Mouse (Mus musculus) gastrocnemius, postnatal 14 days (tissue): ENCODE results near the gene Traf4. TPM values are rescaled to one million over a fixed set of nuclear protein-coding genes. Genes with fewer than 3 reads are reported as not detected.
A peak's percentile ranks its signal among the peaks of the same experiment; 100 is the strongest.
"Not testable (repeated sequence)": the region's sequence is repeated elsewhere in the genome, so short reads cannot be mapped to it uniquely, and the experiment has no call there.

Experiments
- DNase-seq: peaks from one replicate; pipeline ENCODE4 v3.0.0; 2021; ENCODE audit warnings: mixed read lengths
- intact Hi-C: fragments of 180-260 bp; cut with DNase I; formaldehyde crosslinking; loops from one replicate; pipeline ENCODE4 v1.15.1; 2025; ENCODE audit warnings: low total_unique reads
- long read RNA-seq, 2 experiments: library from polyadenylated mRNA; stranded (forward); transcript quantifications; one replicate each; pipeline ENCODE4 v2.0.0; 2021
- total RNA-seq, 2 experiments: library from RNA; stranded (reverse); gene quantifications; 2 replicates each; pipeline ENCODE4 v1.2.3; 2021

Gene Traf4
- total RNA-seq = 10 to 100 TPM in 1 of 2 experiments, 1 to 10 TPM in 1; 7.6 to 10.2 TPM
- long read RNA-seq, experiment 1, transcript Traf4-201 (7 exons, 2,078 nt) = major isoform, 8 of 9 reads
- long read RNA-seq, experiment 1, partial matches to known transcripts = 0 of 9 reads
- long read RNA-seq, experiment 1, other reads (novel, unspliced or antisense) = 1 of 9 reads
- long read RNA-seq, experiment 2, transcript Traf4-201 (7 exons, 2,078 nt) = major isoform, 6 of 10 reads
- long read RNA-seq, experiment 2, partial matches to known transcripts = 3 of 10 reads
- long read RNA-seq, experiment 2, other reads (novel, unspliced or antisense) = 1 of 10 reads

DNA sequence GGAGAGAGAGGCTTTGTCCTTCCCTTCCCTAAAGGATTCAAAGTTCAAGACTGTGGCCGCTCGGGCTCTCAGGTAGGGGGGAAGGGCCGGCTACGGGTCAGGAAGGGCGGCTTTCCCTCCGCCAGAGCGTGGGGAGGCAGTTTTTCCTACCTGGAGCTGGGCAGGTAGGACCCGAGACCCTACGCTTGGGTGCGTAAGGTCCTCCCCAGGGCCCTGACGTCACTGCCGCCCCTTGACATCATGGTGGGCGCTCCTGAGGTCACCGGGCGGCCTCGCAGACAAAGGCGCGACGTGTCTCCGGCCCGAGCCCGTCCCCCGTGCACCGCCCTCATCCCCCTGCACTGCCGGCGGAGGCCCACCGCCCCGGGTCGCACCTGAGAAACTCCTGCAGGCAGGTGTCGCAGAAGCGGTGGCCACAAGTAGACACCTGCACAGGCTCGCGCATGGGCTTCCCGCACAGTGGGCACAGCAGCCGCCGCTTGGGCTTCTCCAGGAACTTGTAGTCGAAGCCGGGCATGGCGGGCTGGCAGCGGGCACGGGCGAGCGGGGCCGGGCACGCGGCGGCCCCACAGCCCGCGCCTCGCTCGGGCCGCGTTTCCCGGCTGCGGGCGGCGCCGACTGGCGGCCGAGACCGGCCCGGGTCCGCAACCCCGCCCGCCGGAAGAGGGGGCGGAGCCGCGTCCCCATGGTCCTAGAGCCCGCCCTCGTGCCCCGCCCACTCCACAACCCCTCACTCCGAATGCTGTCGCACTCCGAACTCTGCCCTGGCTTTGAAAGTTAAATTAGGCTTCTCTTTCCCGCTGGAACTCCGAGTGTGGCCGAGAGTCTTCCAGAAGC, at the start of gene Traf4:
Traf4 (minus strand) TSS at position 666 of the 837 bp plus-strand sequence.
- intact Hi-C loops = no loop called here
- DNase-seq = peak; percentile 87

DNA sequence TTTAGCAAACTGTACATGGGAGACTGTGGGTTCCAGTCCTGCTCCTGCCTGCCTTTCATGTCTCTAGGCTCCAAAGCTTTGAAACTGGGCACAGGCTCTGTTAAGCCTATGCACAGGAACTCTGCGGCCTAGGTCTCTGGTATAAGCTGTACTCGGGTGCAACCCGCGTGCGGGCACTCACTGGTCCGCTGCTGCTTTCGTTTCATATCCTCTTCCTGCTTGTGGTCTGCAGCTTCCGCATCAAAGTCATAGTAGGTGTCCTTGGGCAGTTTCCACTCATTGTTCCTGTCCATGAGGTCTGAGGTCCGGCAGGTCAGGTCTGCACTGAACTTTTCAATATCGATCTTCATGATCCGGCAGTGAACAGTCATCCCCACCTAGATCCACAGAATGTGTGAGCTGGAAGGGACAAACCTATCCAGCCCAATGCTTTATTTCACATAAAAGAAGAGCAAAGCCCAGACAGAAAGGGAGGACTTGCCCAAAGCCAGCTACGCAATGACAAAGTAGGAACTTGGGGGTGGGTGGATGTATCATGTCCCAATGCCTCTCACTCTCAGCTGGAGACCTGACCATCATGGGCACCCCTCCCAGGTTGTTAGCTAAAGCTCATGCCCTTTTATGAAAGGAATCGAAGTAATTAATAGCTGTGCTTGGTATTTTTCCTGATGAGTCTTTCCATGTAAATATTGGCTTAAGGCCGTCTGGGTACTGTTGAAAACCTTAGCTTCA, 47.9 kb upstream of the Traf4 start:
- intact Hi-C loops = no loop called here
- no peak for DNase-seq

GRCm38 (mm10) chr11:78211513-78211912, 46.1 kb upstream of the Traf4 start:
- intact Hi-C loops = no loop called here
- no peak for DNase-seq

GRCm38 (mm10) chr11:78210615-78211014, 45.2 kb upstream of the Traf4 start:
- DNase-seq = no peak
- intact Hi-C loops = no loop called here

- intact Hi-C loops = no loop called here
- DNase-seq = no peak
Observed at GRCm38 (mm10) chr11:78209886-78210285, 44.5 kb upstream of the Traf4 start.

DNA sequence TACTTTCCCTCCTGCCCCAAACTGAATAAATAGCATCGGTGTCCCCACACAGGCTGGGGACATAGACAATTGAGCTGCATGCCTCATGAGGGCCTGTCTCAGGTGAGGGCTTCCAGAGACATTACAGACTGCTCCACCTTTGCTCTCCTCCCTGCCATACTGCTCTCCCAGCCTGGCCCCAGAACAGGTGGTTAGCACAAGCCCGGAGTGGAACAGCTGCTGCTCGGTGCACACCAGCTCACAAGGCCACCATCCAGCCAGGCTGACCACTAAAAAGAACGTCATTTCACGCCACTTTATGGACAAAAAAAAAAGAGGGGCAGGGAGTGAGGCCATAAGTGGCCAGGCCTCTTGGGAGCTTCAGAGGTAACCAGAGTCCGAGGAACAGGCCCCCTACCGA, 41.8 kb upstream of the Traf4 start:
- no peak for DNase-seq
- intact Hi-C loops = no loop called here

- DNase-seq = no peak
- intact Hi-C loops = no loop called here
Observed at GRCm38 (mm10) chr11:78205361-78206206, 40.2 kb upstream of the Traf4 start.

- DNase-seq = no peak
- intact Hi-C loops = no loop called here
Observed at GRCm38 (mm10) chr11:78204287-78204686, 38.9 kb upstream of the Traf4 start.

DNA sequence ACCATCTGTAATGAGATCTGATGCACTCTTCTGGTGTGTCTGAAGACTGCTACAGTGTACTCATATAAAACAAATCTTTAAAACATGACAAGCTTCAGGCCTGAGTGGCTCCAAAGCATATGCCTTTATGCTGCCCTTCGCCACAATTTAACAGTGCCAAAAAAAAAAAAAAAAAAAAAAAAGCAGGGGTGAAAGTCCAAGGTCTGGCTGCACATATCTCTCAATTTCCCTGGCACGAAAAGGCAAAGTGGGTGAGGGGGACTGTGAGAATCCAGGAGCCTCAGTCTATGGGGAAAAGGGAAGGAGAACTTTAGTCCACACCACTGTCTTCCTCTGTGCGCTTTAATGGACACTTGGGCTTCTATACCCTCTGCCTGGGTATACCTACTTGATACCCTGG, 37.0 kb upstream of the Traf4 start:
- DNase-seq = no peak
- intact Hi-C loops = no loop called here

DNA sequence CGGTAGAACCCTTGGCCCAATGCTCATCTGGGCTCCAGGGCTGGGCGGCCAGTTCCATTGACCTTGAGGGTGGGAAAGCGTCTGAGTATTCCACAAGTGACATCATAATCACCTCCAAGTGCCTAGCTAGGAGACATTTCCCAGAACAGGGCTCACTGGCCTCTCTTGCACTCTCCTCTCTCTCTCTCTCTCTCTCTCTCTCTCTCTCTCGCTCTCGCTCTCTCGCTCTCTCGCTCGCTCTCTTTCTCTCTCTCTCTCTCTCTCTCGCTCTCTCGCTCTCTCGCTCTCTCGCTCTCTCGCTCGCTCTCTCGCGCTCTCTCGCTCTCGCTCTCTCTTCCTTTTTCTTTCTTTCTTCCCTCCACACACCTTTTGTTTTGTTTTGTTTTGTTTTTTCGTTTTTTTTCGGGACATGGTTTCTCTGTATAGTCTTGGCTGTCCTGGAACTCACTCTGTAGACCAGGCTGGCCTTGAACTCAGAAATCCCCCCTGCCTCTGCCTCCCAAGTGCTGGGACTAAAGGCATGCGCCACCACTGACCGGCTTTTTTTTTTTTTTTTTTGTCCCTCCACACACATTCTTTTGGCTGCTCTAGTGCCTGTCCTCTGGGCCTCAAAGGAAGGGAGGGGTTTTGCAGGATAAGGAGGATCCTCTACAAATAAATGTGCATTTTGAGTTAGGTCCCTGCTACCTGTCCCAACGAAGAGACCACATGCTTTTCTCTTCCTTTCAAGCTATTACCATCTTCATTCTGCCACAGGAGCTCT, 29.9 kb upstream of the Traf4 start:
- DNase-seq = no peak
- intact Hi-C loops = no loop called here

DNA sequence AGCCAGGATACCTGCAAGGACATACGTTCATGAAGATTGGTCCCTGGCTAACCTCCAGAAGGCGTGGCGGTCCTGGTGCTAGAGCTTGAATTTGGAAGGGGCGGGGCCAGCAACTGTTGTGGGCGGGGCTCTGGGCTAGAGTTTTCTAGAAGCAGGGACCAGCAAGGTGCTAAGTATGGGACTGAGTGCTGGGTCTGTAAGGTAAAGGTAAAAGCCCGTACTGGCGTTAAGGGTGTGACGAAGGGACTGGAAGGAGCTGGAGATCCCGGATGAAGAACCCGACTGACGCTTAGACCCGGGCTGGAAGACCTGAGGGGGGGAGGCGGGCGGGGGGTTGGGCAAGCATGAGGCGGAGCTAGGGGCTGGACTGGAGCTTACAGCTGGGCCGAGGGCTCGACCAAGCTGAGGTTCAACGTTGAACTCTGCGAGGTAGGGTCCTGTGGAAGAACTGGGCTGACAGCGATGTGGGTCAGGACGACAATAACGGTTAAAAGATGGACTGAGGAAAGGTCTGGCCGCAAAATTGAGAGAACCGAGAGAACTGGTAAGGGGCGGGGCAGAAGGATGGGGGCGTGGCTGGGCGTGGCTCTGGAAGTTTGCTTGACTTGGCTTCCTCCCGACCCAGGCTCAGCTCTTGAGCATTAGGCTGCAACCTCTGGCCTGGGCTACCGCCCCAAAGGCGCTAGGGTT, 29.2 kb upstream of the Traf4 start:
- DNase-seq = peak; percentile 78
- intact Hi-C loops = no loop called here

DNA sequence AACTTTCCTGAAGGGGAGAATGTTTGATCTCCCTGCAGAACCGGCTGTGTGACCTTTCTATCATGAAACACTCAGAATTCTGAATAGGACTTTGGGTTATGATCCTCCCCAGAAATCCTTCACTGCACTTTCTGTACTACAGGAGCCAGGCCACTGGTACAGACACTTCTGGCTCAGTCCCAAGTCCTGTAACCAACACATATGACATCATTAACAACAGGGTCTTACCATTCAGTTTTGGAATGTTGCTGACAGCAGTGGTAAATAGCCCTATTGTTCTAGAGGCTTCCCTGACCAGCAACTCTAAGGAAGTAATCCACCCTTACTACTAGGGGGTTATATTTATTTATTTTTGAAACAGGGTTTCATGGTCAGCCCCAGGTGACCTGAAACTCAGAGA, 27.7 kb upstream of the Traf4 start, which contains the start of gene Proca1:
Proca1 (plus strand) TSS at position 280 of the 400 bp plus-strand sequence.
- intact Hi-C loops = no loop called here
- DNase-seq = no peak

DNA sequence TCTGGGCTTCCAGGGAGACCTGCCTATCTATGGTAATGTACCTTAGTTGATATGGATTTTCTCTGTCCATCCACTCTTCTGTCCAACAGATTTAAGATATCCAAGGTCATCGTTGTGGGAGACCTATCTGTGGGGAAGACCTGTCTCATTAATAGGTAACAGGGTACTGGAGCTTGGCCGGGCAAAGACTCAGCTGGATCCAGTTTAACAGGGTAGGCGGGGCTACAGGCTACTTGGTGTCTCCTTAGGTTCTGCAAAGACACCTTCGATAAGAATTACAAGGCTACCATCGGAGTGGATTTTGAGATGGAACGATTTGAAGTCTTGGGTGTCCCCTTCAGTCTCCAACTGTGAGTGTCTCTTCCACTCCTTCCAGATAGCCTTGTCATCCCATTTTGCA, 24.7 kb upstream of the Traf4 start:
- intact Hi-C loops = no loop called here
- DNase-seq = no peak

GRCm38 (mm10) chr11:78189234-78190040, 24.0 kb upstream of the Traf4 start:
- intact Hi-C loops = no loop called here
- peak; percentile 76 for DNase-seq

DNA sequence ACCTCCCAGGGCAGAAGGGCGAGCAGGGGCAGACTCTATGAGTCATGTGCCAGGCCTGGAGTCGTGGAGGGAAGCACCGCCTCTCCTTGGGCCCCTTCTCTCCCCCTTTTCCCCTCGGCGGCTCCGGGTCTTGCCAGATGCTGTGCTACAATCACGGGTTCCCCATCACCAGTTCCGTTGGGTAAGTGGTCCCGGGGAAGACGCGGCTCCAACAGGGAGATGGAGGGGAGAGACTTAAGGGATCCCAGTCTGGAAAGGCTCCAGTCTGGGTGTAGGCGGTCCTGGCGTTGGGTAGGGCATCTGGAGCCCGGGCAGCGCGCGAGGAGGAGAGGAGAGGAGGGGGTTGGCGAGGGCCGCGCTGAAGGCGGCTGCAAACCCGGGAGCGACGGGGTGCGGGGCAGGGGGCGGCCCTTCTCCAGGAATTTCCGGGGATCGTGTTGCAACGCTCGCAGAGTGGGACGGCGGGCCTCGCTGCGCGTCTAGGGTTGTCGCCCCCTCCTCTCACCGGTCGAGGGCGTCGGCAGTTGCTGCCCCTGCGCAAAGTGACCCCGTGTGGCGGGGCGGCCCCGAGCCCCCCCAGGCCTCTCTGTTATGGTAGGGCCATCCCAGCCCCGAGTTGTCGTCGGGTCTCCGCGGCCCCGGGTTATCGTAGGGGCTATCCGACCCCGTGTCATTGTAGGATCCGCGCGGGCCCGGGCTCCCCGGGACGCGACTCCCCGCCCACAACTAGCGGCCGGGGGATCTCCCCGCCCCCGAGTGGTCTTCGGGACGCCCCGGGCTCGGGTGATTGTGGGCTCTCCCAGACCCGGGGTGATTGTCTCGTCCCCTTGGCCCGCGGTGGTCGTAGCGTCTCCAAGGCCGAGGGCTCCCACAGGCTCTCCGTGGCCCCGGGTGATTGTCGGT, 23.2 kb upstream of the Traf4 start, which contains the start of gene Rab34:
Rab34 (plus strand) TSS at position 100 of the 903 bp plus-strand sequence.
- intact Hi-C loops = no loop called here
- DNase-seq = peak; percentile 84

DNA sequence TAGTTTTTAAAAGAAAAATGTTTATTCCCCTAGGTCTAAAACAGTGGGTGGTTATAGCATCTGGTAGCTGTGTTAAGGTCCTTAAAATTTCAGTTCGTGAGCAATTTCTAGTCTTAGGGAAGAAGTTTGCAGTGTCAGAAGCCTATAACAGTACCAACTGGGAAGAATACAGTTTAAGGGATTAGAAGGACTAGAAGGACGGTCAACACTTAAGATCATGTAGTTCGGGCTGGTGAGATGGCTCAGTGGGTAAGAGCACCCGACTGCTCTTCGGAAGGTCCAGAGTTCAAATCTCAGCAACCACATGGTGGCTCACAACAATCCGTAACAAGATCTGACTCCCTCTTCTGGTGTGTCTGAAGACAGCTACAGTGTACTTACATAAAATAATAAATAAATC, 19.3 kb upstream of the Traf4 start:
- intact Hi-C loops = not testable (repeated sequence)

More for the DNA sequence above, 19.3 kb upstream of the Traf4 start:
- not testable (repeated sequence) for DNase-seq
